Mouse (Mus musculus) spleen, adult 2 months (tissue): ENCODE results near the gene Tsc22d1.

Experiments
- CTCF ChIP-seq: fragments of 200-500 bp; IDR thresholded peaks from 2 replicates; pipeline ENCODE4 v1.5.1; 2011; ENCODE audit warnings: mild to moderate bottlenecking, inconsistent platforms; ENCODE audit not compliant: insufficient read depth, insufficient read length, insufficient replicate concordance; ENCODE audit errors: extremely low read depth
- POLR2A ChIP-seq: fragments of 200-500 bp; IDR thresholded peaks from 2 replicates; pipeline ENCODE4 v1.6.1; 2011; ENCODE audit warnings: low read depth, low read length, inconsistent platforms

DNA sequence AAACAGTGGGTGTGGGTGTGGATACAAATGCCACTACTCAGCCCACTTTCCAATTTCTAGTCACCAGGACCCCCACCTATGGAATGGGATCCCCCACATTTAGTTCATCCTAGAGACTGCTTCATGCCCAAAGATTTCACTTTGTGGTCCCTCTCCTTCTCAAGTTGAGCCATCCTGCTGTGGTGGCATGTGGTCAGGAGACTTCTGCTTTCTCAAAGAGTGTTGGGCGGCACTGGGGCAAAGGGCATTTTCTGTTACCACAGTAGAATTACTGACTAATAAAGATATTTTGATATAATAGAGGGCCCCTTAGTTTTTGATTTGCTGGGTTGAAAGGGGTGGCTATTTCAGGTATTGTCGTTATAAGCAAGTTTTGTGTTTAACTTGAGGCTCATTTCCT, 14.1 kb downstream of the Tsc22d1 start:
- TF ChIP-seq POLR2A (no peak), CTCF (no peak)
